Mouse (Mus musculus): Measurements from ENCODE around the gene Mast4.

DNA sequence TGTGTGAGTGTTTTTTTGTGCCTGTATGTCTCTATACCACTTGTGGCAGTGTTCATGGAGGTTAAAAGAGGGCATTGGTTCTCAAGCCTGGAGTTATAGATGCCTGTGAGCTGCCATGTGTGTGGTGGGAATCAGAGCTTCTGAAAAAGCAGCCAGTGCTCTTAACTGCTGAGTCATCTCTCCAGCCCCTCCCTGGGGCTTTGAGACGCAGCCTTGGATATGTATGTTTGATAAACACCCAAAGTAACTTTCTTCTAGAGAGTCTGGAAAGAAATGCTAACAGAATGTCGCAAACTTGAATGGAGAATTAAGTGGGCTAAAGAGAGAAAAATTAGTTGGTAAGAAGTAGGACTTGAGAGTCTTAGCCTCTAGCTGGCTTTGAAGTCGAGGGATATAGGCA lies 606.3 kb downstream of the Mast4 start:
- TF ChIP-seq GATA1 (IDR thresholded peaks at IDR 0.05; ENCODE audit: borderline replicate concordance, low read length) = no peak
- TF ChIP-seq TAL1 (conservative IDR thresholded peaks at IDR 0.05; ENCODE audit: low read depth, low read length) = no peak
- no peak for TF ChIP-seq CTCF (IDR thresholded peaks at IDR 0.05; ENCODE audit: low read depth, low read length)
- TF ChIP-seq GATA2 (IDR thresholded peaks at IDR 0.05; ENCODE audit: borderline replicate concordance, low read depth, low read length) = no peak
- TF ChIP-seq POLR2AphosphoS5 (IDR thresholded peaks at IDR 0.05; ENCODE audit: insufficient replicate concordance, low read depth, low read length) = no peak

Measured in G1E (cell line).